Mouse (Mus musculus): ENCODE measurements around the gene Napa. TPM values are rescaled to one million over a fixed set of nuclear protein-coding genes. Genes with fewer than 3 reads are reported as not detected.
A peak's percentile ranks its signal among the peaks of the same experiment; 100 is the strongest.

Napa gene
- total and polyA plus RNA-seq, 3 experiments: 149 to 381 (median 167) TPM

GRCm38 (mm10) chr7:16094592-16094991 lies 3.7 kb upstream of the Napa start:
- no peak for DNase-seq

DNA sequence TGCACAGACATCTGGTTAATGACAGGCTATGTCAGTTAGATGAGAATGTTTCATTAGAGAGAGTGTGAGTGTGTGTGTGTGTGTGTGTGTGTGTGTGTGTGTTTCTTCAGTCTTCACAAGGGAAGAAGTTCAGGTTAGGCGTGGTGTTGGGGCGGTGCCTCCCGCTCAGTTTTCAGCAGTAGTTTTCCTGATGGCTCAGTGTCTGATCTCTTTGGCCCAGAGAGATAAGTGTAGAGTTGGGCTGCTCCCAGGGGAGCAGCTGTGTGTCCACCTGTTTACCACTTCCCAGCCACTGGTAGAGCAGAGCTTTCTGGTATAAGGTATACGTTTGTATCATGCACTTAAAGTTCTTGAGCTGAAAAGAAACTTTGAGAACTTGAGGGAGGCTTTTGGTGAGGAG lies 1.6 kb downstream of the Napa start:
- no peak for DNase-seq

DNA sequence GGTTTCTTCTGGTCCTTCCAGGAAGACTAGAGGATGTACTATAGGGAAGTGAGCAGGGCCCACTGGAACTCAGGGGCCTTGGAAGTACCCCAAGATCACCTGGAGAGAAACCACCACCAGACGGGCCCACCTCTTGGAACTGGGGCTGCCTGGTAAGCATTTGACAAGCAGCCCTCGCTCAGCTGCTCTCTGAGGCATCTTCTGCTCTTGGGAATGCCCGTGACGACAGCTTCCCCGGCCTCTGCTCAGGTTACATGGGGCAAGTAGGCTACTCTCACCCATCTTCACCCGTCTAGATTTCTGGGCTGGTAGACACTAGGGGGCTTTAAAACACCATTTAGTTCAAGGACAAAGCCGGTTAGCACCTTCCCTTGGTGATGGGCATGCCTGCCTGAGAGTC lies 2.8 kb downstream of the Napa start:
- no peak for DNase-seq

DNA sequence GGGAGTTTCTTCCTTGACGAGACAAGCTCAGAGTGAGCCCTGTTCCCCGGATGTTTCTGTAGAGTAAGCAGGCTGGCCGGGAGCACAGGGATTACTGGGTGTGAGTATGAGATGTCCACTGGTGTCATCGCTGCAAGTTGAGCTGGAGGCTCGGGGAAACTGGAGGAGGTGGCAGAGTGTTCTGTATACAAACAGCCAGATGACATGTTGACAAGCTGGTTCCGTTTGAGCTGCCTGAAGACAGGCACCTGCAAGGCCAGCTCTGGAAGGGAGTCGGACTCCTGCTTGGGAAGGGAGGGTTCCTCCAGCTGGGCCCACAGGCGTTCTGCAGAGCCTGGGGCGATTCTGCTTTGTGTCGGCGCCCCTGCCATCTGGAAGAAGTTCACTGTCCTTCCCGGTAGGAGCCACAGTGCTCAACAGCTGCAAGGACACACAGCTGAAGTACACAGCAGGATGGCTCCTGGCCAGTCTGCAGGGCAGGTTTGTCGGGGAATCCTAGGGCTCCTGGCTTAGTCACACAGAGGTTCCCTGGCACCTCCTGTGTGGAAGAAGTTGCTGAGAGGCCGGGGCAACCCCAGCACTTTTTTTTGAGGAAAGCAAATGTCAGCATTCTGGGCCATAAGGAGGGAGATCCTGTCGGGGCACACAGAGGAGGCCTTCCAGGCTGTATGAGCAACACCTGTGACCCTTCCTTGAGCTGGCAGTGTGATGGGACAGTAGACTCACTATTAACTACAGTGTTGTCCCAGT lies 3.6 kb downstream of the Napa start:
- DNase-seq: no peak

- no peak for DNase-seq
Measured at GRCm38 (mm10) chr7:16102686-16103226, 4.5 kb downstream of the Napa start.

DNA sequence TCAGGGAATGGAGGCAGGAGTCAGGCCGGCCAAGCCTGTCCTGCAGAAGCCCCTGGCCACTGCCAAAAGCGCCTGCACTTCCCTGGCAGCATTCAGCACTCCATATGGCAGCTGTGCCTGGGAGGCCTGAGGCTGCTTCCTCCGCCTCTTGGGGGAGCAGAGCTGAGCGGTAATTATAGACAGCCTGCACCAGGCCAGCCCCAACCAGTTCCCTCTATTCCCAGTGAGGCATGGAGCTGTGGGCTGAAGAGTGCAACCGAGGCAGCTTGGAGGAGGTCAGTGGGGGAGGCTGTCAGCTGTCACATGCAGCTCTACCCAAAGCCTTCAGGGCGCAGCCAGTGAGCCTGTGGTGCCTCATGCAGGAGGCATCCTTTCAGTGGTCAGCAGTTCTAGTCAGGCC lies 5.5 kb downstream of the Napa start:
- DNase-seq: no peak

GRCm38 (mm10) chr7:16104611-16105388 lies 6.5 kb downstream of the Napa start:
- DNase-seq: no peak

DNA sequence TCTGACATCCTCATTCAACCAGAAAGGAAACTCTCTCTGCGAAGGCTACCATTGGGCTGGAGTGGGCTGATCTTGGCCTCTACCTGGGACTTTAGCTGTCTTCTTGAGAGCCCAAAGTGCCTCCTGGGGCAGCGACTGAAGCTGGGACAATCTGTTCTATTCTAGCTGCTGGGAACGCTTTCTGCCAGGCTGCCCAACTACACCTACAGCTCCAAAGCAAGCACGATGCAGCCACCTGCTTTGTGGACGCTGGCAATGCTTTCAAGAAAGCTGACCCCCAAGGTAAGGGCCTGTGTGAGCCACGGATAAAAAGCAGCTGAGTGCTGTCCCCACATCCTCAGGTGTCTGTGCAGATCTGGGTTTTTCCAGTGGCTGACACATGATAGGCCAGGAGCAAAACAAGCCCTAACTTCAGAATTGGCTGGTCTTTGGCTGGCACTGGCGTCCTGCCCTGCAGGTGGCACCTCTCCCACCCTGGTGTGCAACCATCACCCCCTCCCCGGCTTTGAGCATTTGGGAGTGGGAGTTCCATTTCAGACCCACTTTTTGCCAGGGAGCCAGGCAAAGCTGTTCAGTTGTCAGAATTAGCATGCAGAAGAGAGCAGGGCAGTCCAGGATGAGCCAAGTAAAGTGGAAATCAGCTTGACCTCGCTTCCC lies 10.8 kb downstream of the Napa start:
- no peak for DNase-seq

DNA sequence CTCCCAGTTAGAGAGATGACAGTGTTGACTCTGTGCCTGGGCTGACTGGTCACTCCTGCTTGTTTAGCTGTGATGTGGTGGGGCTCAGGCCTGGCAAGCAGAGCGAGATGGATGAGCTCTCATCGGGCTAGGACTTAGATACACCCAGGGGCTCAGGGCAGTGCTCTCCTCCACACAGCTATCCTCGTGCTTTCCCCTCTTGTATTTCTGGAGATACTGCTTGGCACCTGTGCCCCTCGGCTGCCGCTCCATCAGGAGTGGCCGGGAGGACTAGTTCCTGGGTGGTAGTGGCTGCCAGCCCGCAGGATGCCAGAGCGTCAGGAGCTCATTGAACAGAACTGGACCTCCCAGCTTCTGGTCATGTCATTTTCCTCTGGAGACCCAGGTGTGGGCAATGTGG lies 11.9 kb downstream of the Napa start:
- DNase-seq: no peak

DNA sequence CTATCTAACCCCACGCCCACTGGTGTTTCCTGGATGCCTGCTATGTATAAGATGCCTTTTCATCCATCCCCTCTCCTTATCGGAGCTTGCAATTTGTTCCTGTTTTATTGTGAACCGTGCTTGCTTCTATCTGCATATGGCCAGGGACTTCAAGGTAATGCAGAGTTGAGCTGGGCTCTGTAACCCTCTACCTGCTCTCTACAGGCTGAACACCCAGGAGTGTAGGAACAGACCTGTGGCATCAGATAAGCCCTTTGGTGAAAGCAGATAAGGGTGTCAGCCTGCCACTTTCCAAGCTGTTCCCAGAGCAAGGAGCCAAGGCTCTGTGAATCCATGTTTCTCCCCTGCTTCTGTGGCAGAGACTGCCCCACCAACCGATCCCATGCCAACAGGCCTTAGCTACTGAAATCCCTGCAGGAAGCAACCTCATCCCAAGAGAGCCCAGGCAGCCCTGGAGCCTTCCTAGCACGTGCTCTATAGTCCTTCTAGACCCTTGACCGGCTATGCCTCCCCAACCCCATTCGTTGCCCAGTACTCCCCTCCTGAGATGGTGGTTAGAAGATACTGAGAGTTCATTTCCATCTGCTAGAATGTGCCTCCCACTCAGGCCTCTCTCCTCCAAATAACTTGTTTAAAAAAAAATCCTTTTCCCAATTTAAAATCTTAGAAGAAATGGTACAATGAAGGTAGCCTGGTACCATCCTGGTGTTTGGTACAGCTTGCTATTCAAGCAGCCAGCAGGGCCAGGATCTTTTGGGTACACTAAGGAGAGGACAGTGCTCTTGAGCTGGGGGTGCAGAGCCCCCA lies 13.2 kb downstream of the Napa start:
- DNase-seq: no peak

DNA sequence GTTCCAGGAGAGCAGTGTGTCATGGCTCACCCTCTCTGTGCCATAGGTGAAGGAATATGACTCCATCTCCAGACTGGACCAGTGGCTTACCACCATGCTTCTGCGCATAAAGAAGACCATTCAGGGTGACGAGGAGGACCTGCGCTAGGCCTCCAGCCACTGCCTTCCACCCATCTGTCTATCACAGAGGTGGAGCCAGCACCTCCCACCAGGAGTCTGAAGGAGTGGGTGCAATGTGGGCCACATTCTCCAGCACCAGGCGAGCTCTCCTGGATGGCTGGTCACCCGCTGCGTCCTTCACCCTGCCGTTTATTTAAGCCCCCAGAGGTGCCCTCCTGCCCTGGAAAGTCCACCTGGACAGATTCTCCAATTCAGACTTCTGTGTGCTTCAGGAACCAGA lies 18.2 kb downstream of the Napa start:
- DNase-seq: no peak

DNA sequence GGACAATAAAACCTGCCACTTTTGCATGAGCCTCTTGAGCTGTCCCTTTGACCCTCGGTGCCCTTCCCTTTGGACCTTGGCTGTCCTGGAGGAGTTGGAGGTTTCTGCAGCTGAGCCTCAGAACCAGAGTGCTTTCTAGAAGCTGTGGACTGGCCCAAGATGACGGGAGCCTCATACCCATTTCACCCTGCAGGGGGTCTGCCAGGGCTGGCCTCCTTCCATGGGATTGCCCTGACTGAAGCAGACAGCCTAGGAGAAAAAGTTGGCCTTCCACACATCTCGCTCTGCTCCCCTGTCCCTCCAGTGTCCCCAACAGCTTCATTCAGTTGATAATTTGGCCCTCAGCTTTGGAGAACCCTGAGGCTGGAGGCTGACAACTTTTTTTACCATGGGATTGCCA lies 18.8 kb downstream of the Napa start:
- no peak for DNase-seq

DNA sequence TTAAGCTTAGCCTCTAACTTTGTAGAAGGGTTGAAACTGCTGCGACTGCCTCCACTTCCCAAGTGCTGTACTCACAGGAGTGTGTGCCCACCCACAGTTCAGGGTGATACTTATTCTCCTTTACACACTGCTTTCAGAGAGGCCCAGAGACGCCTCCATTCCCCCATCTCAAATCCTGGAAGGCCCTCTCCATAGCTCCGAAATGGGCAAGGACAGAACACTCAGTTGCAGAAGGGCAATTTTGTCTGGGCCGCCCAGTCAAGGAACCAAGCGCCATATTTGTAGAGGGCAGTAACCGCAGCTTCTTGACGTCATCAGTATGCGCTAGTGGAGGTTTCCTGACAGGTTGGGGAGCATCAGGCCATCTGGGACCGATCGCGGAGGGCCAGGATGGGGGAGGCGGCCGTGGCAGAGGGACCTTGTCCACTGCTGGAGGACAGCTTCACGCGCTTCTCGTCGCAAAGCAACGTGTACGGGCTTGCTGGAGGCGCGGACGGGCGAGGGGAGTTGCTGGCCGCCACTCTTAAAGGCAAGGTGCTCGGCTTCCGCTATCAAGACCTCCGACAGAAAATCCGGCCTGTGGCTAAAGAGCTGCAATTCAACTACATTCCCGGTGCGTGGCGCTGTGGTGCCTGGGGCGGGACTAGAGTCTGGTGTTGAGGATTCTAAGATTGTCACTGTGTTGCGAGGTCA lies 21.5 kb downstream of the Napa start, which contains the start of gene Kptn:
TSS of gene Kptn (plus strand) at position 327 of the 693 bp plus-strand sequence.
- peak; percentile 91 for DNase-seq

DNA sequence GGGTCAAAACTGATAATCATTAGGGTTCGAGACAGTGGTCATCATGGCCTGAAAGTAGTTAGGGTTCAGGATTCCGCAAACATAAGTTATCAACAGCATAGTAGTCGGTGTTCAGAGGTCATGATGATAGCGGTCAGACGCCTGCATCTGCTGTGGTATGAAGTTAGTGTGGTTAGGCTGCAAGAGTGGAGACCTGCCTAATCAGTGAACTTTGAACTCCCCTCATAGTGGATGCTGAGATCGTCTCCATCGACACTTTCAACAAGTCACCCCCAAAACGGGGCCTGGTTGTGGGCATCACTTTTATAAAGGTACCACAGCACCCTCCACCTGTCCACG lies 22.0 kb downstream of the Napa start:
- DNase-seq: no peak

DNA sequence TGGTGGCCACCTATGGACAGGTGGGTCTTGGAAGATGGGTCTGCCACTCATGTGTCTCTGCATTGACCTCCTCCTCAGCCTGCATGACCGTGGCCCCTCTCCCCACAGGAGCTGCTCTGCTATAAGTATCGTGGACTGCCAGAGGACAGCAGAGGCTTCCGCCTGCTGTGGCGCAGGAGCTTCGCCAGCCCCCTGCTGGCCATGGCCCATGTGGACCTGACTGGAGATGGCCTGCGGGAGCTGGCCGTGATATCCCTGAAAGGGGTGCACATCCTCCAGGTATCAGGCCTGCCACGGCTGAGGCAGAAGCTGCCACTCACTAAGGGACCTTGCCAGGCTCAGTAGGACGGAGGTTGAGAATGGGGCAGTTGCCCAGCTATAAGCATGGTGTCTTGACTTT lies 27.6 kb downstream of the Napa start:
- DNase-seq: no peak

DNA sequence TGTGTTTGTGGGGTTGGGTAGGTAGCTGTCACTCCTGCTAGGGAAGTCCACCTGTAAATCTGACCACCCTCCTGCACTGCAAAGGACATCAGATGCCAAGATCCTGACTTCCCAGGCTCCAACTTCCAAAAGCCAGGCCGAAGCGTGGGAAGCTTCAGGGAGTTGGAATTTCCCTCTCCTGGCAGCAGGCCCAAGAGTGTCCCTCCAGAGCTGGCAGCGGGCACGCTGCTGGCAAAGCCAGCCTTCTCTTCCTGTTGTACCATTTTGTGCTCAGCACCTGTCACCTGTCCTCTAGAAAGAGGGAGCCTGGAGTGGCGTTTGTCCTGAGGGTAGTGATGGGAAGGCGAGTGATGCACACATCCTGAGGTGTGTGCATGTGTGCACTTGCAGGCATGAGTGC lies 30.1 kb downstream of the Napa start:
- DNase-seq: no peak

DNA sequence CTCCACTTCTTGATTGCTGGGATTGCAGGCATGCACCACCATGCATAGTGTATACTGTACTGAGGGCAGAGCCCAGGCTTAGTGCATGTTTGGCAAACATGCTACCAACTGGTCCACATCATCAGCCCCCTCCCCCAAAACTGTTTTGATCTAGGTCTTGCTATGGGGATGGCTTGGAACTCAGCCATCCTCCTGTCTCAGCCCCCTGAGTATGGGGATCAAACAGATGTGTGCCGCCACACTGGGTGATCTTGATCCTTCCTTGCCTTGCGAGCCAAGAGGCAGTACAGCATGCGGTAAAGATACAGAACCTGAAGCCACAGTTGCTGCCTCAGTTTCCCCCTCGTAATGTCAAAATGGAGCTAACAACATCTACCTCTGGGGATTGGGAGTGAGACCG lies 30.6 kb downstream of the Napa start:
- DNase-seq: no peak

DNA sequence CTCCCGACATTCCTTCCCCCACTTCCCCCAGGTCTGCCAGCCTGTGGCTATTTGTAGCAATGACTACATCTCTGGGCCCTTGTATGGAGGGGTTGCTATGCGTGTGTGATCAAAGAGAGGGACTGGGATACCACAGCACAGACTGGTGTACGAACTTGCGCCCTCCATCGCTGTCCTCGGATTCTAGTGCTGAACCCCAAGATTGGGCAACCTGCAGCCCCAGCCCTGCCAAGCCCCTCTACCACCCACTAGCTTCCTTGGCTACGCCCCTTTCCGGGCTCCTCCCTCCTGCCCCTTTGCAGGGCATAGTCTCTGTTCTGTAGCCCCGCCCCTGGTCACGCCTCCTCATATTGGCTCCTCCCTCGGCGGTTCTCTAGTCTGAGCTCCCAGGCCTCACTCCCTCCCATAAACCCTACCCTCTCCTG lies 31.2 kb downstream of the Napa start, which contains the start of gene Slc8a2:
TSS of gene Slc8a2 (plus strand) at position 406 of the 425 bp plus-strand sequence.
- peak; percentile 70 for DNase-seq

DNA sequence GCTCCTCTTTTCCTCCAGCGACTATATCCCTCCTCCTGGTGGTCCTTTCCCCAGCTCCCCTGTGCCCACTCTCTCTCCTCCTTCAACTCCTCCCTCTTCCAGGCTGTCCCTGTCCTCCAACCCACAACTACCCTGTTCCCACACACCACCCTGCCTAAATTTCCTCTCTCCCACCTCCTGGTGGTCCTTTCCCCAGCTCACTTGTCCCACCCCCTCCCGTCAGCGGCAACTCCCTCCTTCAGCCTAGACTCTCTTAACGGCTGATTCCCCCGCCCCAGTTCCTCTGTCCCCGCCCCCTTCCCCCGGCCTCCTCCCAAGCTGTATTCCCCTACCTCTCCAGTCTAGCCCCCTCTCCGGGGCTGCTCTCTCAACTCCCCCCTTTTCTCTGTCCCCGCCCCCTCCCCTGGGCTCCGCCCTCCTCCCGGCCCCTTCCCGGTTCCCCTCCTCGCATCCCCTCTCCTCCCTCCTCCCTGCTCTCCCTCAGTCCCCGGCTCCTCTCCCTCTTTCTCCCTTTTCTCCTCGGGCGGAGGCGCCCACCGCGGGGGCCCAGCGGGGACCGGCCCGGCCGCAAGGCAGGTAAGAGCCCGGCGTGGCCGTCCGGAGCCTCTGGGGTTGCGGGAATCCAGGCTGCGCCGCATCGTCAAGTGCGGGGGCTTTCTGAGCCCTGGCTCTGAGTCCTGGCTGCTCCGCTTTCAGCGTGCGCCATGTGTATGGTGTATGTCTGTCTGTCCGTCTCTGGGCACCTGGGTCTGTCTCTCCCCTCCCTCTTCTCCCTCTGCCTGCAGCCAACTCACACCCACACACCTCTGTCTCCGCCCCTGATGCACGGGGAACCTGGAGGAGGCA lies 31.8 kb downstream of the Napa start:
- no peak for DNase-seq

- DNase-seq: no peak
Measured at GRCm38 (mm10) chr7:16130956-16131634, 32.8 kb downstream of the Napa start.

Data from adrenal gland, adult 2 months (tissue).